Mouse (Mus musculus) layer of hippocampus, postnatal 36 days (tissue): ENCODE results near the gene Glrx. TPM values are rescaled to one million over a fixed set of nuclear protein-coding genes. Genes with fewer than 3 reads are reported as not detected.
"Not testable (repeated sequence)": the region's sequence is repeated elsewhere in the genome, so short reads cannot be mapped to it uniquely, and the experiment has no call there.

Experiments
- DNase-seq, 2 experiments: peaks; one replicate each; pipeline ENCODE4 v3.0.0; 2022
- total RNA-seq, 2 experiments: library from RNA; stranded (reverse); gene quantifications; 2 replicates each; pipeline ENCODE4 v1.2.3; 2021

Gene Glrx
- total RNA-seq: 10 to 100 TPM; 41.5 to 45.6 TPM

GRCm38 (mm10) chr13:75839719-75840481 is at the start of gene Glrx:
TSS of gene Glrx (plus strand) at chr13:75839868.
- peak; percentile 68 to 76 for DNase-seq

GRCm38 (mm10) chr13:75790550-75791205 is 49.0 kb upstream of the Glrx start:
- DNase-seq: no peak

GRCm38 (mm10) chr13:75793863-75794629 is 45.6 kb upstream of the Glrx start:
- no peak for DNase-seq

- peak; percentile 91 to 92 for DNase-seq
Observed at GRCm38 (mm10) chr13:75797369-75798141, 42.1 kb upstream of the Glrx start.

GRCm38 (mm10) chr13:75798413-75799302 is 41.0 kb upstream of the Glrx start:
- DNase-seq: no peak

GRCm38 (mm10) chr13:75799421-75799820 is 40.2 kb upstream of the Glrx start:
- no peak for DNase-seq

- DNase-seq: no peak
Observed at GRCm38 (mm10) chr13:75807969-75808368, 31.7 kb upstream of the Glrx start.

GRCm38 (mm10) chr13:75809957-75810356 is 29.7 kb upstream of the Glrx start:
- no peak for DNase-seq

- DNase-seq: no peak
Observed at GRCm38 (mm10) chr13:75817183-75817582, 22.5 kb upstream of the Glrx start.

- DNase-seq: no peak
Observed at GRCm38 (mm10) chr13:75818486-75818885, 21.2 kb upstream of the Glrx start.

- no peak for DNase-seq
Observed at GRCm38 (mm10) chr13:75818945-75819706, 20.5 kb upstream of the Glrx start.

GRCm38 (mm10) chr13:75819898-75820297 is 19.8 kb upstream of the Glrx start:
- no peak for DNase-seq

GRCm38 (mm10) chr13:75822366-75822765 is 17.3 kb upstream of the Glrx start:
- DNase-seq: not testable (repeated sequence)

GRCm38 (mm10) chr13:75823201-75823600 is 16.5 kb upstream of the Glrx start:
- DNase-seq: no peak

- no peak for DNase-seq
Observed at GRCm38 (mm10) chr13:75824611-75825319, 14.9 kb upstream of the Glrx start.

GRCm38 (mm10) chr13:75825388-75825787 is 14.3 kb upstream of the Glrx start:
- no peak for DNase-seq

- no peak for DNase-seq
Observed at GRCm38 (mm10) chr13:75830708-75831107, 9.0 kb upstream of the Glrx start.

GRCm38 (mm10) chr13:75831710-75832109 is 8.0 kb upstream of the Glrx start:
- no peak for DNase-seq

- no peak for DNase-seq
Observed at GRCm38 (mm10) chr13:75832697-75833096, 7.0 kb upstream of the Glrx start.

GRCm38 (mm10) chr13:75833499-75833898 is 6.2 kb upstream of the Glrx start:
- DNase-seq: no peak
